Mouse (Mus musculus): Measurements from ENCODE around the gene Ptchd4.

The Ptchd4 gene

GRCm38 (mm10) chr17:42430380-42430779, 114.6 kb downstream of the Ptchd4 start:
- no peak for DNase-seq

- DNase-seq = peak; percentile 59 to 61
Measured at GRCm38 (mm10) chr17:42452235-42452634, 136.5 kb downstream of the Ptchd4 start.

DNA sequence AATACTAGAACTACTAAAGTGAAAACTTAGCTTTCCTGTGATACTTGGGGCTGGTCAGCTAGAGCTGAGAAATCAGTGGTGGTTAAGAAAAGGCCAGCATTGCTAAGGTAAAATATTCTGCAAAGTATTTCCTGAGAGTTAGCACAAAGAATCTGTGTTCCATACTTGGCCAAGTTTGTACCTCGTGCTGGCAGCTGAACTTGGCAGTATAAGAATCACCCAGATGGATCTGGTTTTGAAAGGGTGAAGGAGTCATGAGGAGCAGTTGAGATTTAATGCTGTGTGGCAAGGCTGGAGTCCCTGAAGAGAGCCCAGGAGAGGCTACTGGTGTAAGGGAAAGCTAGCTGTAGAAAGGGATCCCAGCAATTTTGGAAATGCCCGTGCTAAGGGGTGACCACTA, 140.7 kb downstream of the Ptchd4 start:
- DNase-seq = no peak

- no peak for DNase-seq
Measured at GRCm38 (mm10) chr17:42462726-42463125, 147.0 kb downstream of the Ptchd4 start.

DNA sequence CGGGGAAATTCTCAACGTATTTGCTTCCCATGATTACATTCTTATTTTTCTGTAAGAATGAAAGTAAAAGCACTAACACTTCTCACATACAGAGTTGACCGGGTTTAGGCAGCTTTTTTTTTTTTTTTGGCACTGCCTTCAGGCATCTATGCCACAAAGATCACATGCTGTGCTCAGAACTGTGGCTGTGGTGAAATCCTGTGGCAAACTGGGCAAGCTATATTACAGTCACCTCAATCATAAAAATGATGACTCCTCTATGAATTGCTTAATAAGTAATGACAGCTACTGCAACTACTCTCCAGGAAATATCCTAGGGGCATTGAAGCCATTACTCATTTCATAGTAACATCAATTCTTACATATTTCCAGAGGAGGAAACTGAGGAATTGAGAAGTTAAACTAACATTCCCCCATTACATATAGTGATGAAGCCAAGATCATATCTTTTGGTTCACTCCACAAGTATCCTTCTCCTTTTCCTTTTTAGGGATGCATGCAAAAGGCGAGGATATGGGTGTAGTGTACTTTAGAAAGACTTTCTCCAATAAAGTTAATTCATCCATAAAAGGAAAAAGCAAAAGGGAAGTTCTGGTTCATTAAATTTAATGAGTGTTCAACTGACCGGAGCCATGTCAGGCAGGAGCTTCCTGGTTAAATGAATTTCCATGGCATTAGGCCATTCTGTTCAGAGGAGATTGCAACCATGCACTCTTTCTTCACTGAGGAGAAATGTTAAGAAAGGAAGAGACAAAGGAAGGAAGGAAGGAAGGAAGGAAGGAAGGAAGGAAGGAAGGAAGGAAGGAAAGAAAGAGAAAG, 164.6 kb downstream of the Ptchd4 start:
- DNase-seq = no peak

GRCm38 (mm10) chr17:42509356-42510262, 193.9 kb downstream of the Ptchd4 start:
- DNase-seq = no peak

DNA sequence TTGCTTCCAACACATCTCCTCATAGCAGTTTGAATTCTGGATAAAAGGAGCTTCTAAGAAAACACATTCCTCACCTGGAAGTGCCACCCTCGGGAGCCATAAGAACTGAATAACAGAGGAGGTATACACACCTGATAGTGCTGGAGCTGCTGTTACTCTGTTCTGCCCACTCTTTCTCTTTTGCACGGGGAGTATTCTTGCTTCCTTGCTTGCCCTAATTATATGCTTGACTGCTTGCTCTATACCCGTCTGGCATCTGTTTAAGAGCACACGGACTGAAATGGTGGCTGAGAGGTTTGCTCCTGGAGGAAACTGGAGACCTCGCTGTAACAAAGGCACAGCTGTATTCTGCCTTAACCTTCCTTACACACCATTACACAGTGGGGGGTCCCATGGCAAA, 214.4 kb downstream of the Ptchd4 start:
- no peak for DNase-seq

GRCm38 (mm10) chr17:42549578-42549977, 233.8 kb downstream of the Ptchd4 start:
- DNase-seq = peak; percentile 13 to 18
